ENCODE assay signal across 8 mouse cellular contexts in the genomic region with DNA sequence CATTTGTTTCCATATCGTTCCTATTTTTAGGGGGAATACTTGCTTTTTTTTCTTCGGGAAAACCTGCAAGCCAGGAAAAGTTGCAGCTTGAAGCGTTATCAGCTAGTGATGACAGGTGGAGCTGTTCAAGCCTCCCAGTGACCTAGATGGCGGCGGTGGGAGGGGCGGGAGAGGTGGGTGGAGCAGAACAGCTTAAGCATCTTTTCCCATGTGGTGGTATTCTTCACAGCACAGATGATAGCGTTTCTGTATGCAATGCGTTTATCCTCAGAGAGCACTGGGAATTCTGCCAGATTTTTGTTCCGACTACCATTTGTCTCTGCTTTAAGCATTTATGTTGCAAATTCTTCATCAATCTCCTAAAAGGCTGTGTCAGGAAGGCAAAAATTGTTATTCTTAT.
DNase-seq lines count a peak whose midpoint lies in the region; ATAC-seq and TF ChIP-seq lines count a peak whose summit lies in the region.

No protein-coding gene starts in this region.

- H3K9me3 ChIP-seq in lung, embryonic 14.5 days (ENCODE audit: low read depth, low read length), result no peaks in the 10 kb centered on the region
- H3K9me3 ChIP-seq in heart, embryonic 10.5 days, result no peaks in the 10 kb centered on the region
- no peaks in the 10 kb centered on the region for H3K9me3 ChIP-seq in midbrain, postnatal 0 days (ENCODE audit: low read length)

- peak; percentile 96 for DNase-seq in lung, embryonic 14.5 days
- no peak for DNase-seq in lung, postnatal 4 days
- peak; percentile 57 to 75 for DNase-seq in cerebellum, postnatal 25 days
- peak; percentile 92 for DNase-seq in heart, embryonic 10.5 days (ENCODE audit: low spot score)
- DNase-seq in layer of hippocampus, adult 8-10 months (ENCODE audit: low spot score in 2 of 2), result peak; percentile 72 to 75
- DNase-seq in midbrain, postnatal 0 days (ENCODE audit: low spot score), result peak; percentile 86
- DNase-seq in thymus, postnatal 36 days, result no peak
- DNase-seq in gastrocnemius, postnatal 36 days, result no peak

- no peak overlapping the region for H3K4me3 ChIP-seq in lung, embryonic 14.5 days (ENCODE audit: low read depth, low read length)
- peak overlapping the region; percentile 27 for H3K4me3 ChIP-seq in heart, embryonic 10.5 days
- H3K4me3 ChIP-seq in midbrain, postnatal 0 days (ENCODE audit: low read depth, low read length), result peak overlapping the region; percentile 26

- no peak overlapping the region for H3K9ac ChIP-seq in lung, embryonic 14.5 days
- no peak overlapping the region for H3K9ac ChIP-seq in midbrain, postnatal 0 days (replicated peaks; ENCODE audit: low read length, poor library complexity, severe bottlenecking)

- peak; percentile 93 for ATAC-seq in lung, embryonic 14.5 days (ENCODE audit: insufficient read depth)
- ATAC-seq in midbrain, postnatal 0 days (ENCODE audit: low FRiP score), result peak; percentile 76

- 0 out of 2 replicates have a peak, but pooled peaks cover 6% of the 10 kb centered on the region for H3K4me1 ChIP-seq in lung, embryonic 14.5 days (ENCODE audit: insufficient read depth)
- H3K4me1 ChIP-seq in heart, embryonic 10.5 days, result peaks cover 20% of the 10 kb centered on the region
- no peaks in the 10 kb centered on the region for H3K4me1 ChIP-seq in midbrain, postnatal 0 days (ENCODE audit: insufficient read depth, low read length)

- no peak overlapping the region for H3K27ac ChIP-seq in lung, embryonic 14.5 days (ENCODE audit: low read depth)
- peak overlapping the region; percentile 90; the same call in 1 of the 2 replicates for H3K27ac ChIP-seq in heart, embryonic 10.5 days
- 0 out of 2 replicates have a peak overlapping the region, but pooled peaks have one; percentile 12 for H3K27ac ChIP-seq in midbrain, postnatal 0 days (ENCODE audit: low read depth, low read length)

- peak overlapping the region; percentile 57 for H3K4me2 ChIP-seq in lung, embryonic 14.5 days
- peak overlapping the region; percentile 42 for H3K4me2 ChIP-seq in midbrain, postnatal 0 days (ENCODE audit: low read depth, low read length, poor library complexity, severe bottlenecking)

- intact Hi-C loops in gastrocnemius, postnatal 36 days (cut with DNase I), result no loop called here

- H3K36me3 ChIP-seq in lung, embryonic 14.5 days (ENCODE audit: insufficient read depth), result no peaks in the 10 kb centered on the region
- H3K36me3 ChIP-seq in heart, embryonic 10.5 days, result no peaks in the 10 kb centered on the region
- no peaks in the 10 kb centered on the region for H3K36me3 ChIP-seq in midbrain, postnatal 0 days (ENCODE audit: insufficient read depth, low read length)

- no peak for TF ChIP-seq CTCF in lung, embryonic 14.5 days (IDR thresholded peaks at IDR 0.05; ENCODE audit: low read depth)
- TF ChIP-seq CTCF in midbrain, postnatal 0 days (IDR thresholded peaks at IDR 0.05), result peak; percentile 59

- WGBS in lung, embryonic 14.5 days, result 7% methylated on average over 9 of the region's 9 CpGs
- WGBS in heart, embryonic 10.5 days, result 9% methylated on average over 9 of the region's 9 CpGs
- whole genome bisulfite sequencing in midbrain, postnatal 0 days, result 10% methylated on average over 9 of the region's 9 CpGs

- H3K27me3 ChIP-seq in lung, embryonic 14.5 days (ENCODE audit: insufficient read depth, low read length), result no peaks in the 10 kb centered on the region
- 0 out of 2 replicates have a peak, but pooled peaks cover 4% of the 10 kb centered on the region for H3K27me3 ChIP-seq in heart, embryonic 10.5 days (ENCODE audit: insufficient read depth, poor library complexity, severe bottlenecking)
- H3K27me3 ChIP-seq in midbrain, postnatal 0 days (ENCODE audit: insufficient read depth, low read length), result no peaks in the 10 kb centered on the region

Comparison
In these comparisons a context has a peak if more than half of its experiments do, and no peak if none do; other contexts are left out.
1. DNase-seq: peak in lung, embryonic 14.5 days (single experiment), cerebellum, postnatal 25 days (2 of 2), heart, embryonic 10.5 days (single experiment), layer of hippocampus, adult 8-10 months (2 of 2) and midbrain, postnatal 0 days (single experiment); none in lung, postnatal 4 days (0 of 2), thymus, postnatal 36 days (0 of 2) and gastrocnemius, postnatal 36 days (0 of 2).